Mouse (Mus musculus) E14TG2a.4 (cell line): ENCODE measurements around the gene Kcnh7.

Experiments used
- CTCF ChIP-seq: conservative IDR thresholded peaks from 2 replicates; pipeline ENCODE4 v1.5.1; 2014; ENCODE audit warnings: low read length
- POU5F1 ChIP-seq: IDR thresholded peaks from 2 replicates; pipeline ENCODE4 v1.6.1; 2014; ENCODE audit warnings: low read length, borderline replicate concordance

GRCm38 (mm10) chr2:62730671-62731070 is 453.4 kb downstream of the Kcnh7 start:
- no peak for TF ChIP-seq CTCF
- TF ChIP-seq POU5F1: no peak
